Mouse (Mus musculus) neutrophil, adult 83 days (primary cell): ENCODE measurements around the gene Naglu. TPM values are rescaled to one million over a fixed set of nuclear protein-coding genes. Genes with fewer than 3 reads are reported as not detected.

Experiments used
- total RNA-seq, 2 experiments: library from RNA; stranded (reverse); gene quantifications; one replicate each; pipeline ENCODE4 v1.2.4; 2023

The Naglu gene
- 1 to 10 TPM; 7.5 to 8.9 TPM for total RNA-seq

DNA sequence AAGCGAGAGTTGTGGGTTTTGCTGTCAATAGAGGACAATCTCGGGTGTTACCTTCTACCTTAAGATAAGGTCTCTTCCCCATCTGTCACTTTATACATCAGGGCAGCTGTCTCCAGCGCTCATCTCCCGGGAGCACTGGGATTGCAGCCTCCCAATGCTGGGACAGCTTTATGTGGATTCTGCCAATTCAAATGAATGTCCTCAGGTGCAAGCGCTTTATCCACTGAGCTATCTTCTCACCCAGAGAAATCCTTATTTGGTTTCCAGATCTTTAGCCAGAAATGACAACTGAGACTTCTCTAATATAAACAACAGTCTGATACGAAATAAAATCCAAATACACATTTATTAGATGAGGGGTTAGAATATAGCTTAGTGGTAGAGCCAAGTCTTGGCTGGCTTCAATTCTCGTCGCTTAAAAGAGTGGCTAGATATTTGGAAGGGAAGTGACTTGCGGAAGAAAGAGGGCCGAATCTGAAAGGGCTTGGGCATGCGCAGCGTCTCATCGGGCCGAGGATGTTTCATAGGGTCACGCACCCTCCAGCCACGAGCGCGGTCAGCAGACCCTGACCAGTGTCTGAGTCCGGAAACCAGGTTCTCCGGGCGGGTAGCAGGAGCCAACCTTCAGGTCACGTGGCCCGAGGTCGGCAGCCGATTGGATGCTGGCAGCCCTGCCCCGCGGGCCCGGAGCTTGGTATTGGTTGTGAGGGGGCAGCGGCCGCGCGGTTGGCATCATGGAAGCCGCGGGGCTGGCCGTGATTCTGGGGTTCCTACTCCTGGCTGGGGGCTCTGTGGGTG lies at the start of gene Naglu:
Gene Naglu, plus strand, starts transcription at position 622 of the 798 bp plus-strand sequence.

DNA sequence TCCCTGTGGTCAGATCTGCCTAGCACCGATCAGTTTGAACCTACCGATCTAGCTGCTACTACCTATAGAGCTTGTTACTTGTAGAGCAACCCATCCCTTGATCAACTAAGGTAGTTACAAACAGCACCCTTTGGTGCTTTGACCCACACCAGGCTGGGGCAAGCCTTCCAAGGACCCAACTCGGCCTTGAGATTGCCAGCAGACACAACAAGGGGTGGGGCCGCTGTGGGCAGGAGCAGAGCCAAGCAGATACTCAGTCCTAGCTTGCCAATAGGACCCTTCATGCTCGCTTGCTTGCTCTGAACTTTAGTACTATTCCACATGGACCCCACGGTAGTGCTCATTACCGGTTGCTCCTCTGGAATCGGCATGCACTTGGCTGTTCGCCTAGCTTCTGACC lies 8.3 kb downstream of the Naglu start, which contains the start of gene Hsd17b1:
Gene Hsd17b1, plus strand, starts transcription at position 291 of the 400 bp plus-strand sequence.

DNA sequence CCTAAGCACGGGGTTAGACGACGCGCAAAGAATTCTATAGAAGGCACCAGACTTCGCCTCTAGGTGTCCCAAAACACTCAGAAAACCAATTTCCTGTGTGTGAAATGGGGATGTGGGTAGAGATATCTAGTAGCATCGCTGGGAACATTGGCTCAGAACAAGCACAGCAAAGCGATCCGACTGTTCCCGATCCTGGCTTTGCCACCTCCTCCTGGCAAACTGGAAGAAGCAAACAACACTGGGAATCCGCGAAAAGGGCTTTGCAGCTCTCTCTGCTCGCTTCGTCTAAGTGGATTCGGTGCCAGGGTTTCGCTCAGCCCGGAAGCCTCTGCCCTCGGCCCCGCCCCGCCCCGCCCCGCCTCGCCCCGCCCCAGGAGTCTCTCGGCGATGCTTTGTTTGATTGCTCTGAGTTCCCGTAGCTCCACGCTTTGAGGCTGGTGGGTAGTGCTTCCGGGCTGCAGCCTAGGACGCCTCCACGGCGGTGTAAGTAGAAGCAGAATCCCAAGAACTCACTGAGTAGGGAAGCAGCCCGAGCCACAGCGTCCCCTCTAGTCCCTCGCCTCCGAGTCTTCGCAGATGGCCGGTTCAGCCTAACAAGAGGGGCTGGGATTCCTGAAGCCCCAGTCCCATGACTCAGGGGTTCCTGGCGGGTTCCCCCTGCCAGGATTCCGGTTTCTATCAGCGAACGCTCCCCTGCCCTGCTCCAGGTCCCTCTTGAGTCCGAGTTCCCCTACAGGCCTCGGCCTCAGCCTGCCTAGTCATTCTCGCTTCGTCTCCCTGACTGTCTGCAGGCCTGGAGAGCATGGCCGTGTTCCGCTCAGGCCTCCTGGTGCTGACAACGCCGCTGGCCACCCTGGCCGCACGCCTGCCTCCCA lies 12.6 kb downstream of the Naglu start, which contains the start of gene Coasy:
Gene Coasy, plus strand, starts transcription at position 358 of the 875 bp plus-strand sequence.

DNA sequence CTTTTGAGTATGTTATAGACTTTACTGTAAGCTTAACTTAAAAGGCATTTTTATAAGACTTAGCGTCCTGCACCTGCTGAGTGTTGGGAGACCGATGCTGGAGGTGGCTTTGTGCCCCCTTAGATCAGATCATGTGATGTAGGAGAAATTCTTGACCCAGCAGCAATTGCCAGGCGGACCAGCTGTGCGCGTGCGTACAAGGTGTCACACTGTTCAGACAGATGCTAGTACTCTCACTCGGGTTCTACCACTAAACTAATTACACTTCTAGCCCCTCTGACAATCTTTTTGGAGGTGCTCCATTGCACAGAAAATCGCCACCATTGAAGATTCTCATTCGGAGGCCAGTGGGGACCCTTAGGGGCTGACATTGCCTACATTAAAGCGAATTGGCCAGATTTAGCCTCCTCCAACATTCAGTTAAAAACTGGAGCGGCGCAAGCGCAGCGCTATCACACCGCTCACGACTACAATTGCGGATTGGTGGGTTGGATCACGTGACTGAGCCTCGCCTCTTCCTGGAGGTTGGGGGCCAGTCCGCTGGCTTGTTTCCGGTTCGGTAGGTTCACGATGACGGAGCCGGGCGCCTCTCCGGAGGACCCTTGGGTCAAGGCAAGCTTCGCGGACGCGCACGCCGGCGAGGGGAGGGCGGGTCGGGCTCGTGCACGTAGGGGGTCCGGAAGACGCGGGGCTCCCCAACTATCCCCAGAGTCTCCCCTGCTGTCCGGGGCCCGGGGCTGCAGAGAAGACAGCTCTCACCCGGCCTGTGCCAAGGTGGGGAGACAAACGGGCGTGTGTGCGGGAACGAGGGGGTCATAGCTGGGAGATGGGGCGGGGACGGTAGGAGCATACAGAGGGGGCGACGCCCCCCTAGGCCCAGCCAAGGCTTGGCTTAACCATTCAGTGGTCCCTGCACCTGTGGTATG lies 17.2 kb downstream of the Naglu start, which contains the start of gene Mlx:
Gene Mlx, plus strand, starts transcription at position 522 of the 926 bp plus-strand sequence.

DNA sequence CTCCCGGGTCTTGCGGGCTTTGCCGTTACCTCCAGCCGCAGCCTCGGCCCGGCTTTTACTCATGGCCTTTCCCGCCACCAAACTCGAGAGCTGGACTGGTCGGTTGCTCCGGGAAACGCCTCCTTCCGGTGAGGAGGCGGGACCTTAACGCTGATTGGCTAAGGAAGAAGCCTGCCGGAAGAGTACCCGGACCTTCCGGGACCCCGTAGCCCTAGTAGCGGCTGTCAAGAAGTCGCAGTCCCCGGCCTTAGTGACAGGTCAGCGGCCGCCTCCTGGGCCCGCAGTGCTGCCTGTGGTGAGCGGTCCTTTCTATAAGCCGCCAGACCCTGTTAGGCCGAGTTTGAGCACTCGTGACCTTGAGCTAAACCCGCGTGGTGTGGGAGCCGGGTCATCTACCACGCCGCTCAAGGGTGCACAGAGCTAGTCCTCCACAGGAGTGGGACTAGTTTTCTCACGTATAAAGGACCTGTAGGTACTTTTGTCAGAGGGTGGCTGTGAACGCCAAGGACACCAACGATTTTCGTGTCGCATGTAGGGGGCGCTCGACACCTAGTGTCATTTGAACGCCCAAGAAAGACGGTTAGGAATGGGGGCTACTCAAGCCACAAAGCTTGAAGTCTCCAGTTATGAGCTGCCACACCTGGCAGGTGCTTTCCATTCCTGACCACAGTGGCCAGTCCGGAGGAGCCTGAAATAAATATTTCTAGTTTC lies 25.7 kb downstream of the Naglu start, which contains the start of gene Psmc3ip:
Gene Psmc3ip, minus strand, starts transcription at position 123 of the 711 bp plus-strand sequence.

DNA sequence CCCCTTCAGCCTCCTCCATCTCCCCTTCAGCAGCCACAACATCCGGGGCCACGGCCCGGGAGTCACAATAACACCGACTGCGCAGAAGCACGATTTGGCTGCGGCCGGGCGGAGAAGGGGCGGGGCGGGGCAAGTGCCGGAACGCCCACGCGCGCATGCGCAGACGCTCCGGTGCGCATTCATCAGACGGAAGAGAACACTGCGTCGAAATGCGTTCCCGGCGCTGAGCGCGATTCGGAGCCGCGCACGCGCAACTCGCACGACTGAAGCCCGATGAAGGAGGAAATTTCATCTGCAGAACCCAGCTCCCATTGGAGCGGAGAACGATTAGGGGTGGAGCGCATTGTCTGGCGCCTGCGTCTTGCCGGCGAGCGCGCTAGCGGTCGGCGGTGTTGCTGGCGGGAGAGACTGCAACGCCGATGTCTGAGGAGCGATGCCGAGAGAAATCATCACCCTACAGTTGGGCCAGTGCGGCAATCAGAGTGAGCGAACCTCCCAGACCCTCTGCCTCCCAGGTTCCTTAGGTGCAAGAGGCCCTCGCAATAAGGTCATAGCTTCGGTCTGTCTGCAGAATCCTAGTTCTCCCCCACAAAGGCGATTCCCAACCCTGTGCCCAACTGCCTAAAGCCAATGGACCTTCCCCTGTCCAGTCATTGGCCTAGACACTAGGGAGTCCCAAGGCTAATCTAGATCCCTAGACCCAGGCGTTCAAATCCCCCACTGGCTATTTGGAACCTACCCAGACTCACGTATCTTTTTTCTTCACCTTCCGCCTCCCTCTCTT lies 50.1 kb downstream of the Naglu start, which contains the start of the genes Retreg3 and Tubg1:
Gene Retreg3, minus strand, starts transcription at position 133 of the 784 bp plus-strand sequence.
Gene Tubg1, plus strand, starts transcription at position 178 of the 784 bp plus-strand sequence.

Other genes with a start within 250 kb of the Naglu start
- gene Stat5b, start 219.3 kb upstream of the Naglu start, total RNA-seq: 10 to 100 TPM; 84.9 to 98.5 TPM
- 10 to 100 TPM; 30.3 to 36.4 TPM for gene Stat5a, start 210.7 kb upstream of the Naglu start, total RNA-seq
- gene Stat3, start 130.5 kb upstream of the Naglu start, total RNA-seq: 100 to 1,000 TPM; 207 to 249 TPM
- under 1 TPM; 0.46 to 0.77 TPM for gene Cavin1, start 99.1 kb upstream of the Naglu start, total RNA-seq
- 100 to 1,000 TPM in 1 of 2 experiments, 10 to 100 TPM in 1; 91.3 to 101 TPM for gene Atp6v0a1, start 60.6 kb upstream of the Naglu start, total RNA-seq
- 1 to 10 TPM in 1 of 2 experiments, under 1 TPM in 1; 0.59 to 1.1 TPM for gene Hsd17b1, start 8.4 kb downstream of the Naglu start, total RNA-seq
- gene Coasy, start 12.6 kb downstream of the Naglu start, total RNA-seq: 10 to 100 TPM; 13.1 to 15.3 TPM
- 10 to 100 TPM; 44.8 to 49.5 TPM for gene Mlx, start 17.3 kb downstream of the Naglu start, total RNA-seq
- 1 to 10 TPM; 6.7 to 8.6 TPM for gene Psmc3ip, start 25.4 kb downstream of the Naglu start, total RNA-seq
- 10 to 100 TPM; 29.7 to 32.7 TPM for gene Retreg3, start 49.9 kb downstream of the Naglu start, total RNA-seq
- gene Tubg1, start 49.9 kb downstream of the Naglu start, total RNA-seq: 10 to 100 TPM; 17.5 to 20.9 TPM
- 1 to 10 TPM; 1.8 to 2.7 TPM for gene Tubg2, start 85.9 kb downstream of the Naglu start, total RNA-seq
- gene Cntnap1, start 100.5 kb downstream of the Naglu start, total RNA-seq: under 1 TPM; 0.64 to 0.99 TPM
- gene Plekhh3, start 101.3 kb downstream of the Naglu start, total RNA-seq: 1 to 10 TPM; 2.9 to 3.2 TPM
- under 1 TPM; 0.77 to 0.83 TPM for gene Ccr10, start 105.4 kb downstream of the Naglu start, total RNA-seq
- 10 to 100 TPM; 40.5 to 48.5 TPM for gene Ezh1, start 156.5 kb downstream of the Naglu start, total RNA-seq
- not detected for gene Ramp2, start 176.0 kb downstream of the Naglu start, total RNA-seq
- 10 to 100 TPM; 59.3 to 60.8 TPM for gene Vps25, start 183.7 kb downstream of the Naglu start, total RNA-seq
- gene Wnk4, start 190.6 kb downstream of the Naglu start, total RNA-seq: 1 to 10 TPM in 1 of 2 experiments, under 1 TPM in 1; 0.93 to 1.4 TPM
- 1 to 10 TPM; 1.1 TPM for gene Cntd1, start 209.0 kb downstream of the Naglu start, total RNA-seq
- 10 to 100 TPM; 28.9 to 32.6 TPM for gene Coa3, start 209.1 kb downstream of the Naglu start, total RNA-seq
- gene Becn1, start 232.3 kb downstream of the Naglu start, total RNA-seq: 100 to 1,000 TPM; 134 to 148 TPM
- gene Psme3, start 246.2 kb downstream of the Naglu start, total RNA-seq: 10 to 100 TPM; 71.5 to 76.8 TPM